Mouse (Mus musculus): ENCODE measurements around the gene Rybp. TPM values are rescaled to one million over a fixed set of nuclear protein-coding genes. Genes with fewer than 3 reads are reported as not detected.

Rybp gene
- polyA plus RNA-seq, 1 experiment from 2014 or later = 17.9 TPM

DNA sequence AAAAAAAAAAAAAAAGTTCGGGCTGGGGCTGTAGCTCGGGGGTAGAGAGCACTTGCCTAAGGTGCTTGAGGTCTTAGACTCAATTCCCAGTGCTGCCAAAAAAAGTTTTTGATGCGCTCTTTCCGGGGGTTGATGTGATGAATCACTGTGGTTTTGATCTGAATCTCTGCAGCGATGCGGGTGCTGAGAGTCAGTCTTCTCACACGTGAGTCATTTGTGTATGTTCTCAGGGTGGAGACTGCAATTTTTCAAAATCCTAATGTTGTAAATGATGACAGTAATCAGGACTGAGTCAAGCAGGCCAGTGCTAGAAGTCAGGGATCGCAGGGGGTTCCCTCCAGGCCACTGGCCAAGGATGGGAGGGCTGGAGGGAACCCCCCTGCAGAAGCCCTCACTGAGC is 26.9 kb upstream of the Rybp start:
- no peak overlapping the region for H3K9ac ChIP-seq
- H3K4me3 ChIP-seq = no peak overlapping the region
- no peak overlapping the region for H3K4me2 ChIP-seq
- H3K36me3 ChIP-seq = no peaks in the 10 kb centered on the region
- H3K27me3 ChIP-seq = peaks cover 4% of the 10 kb centered on the region; the same call in 1 of the 2 replicates
- no peak overlapping the region for H3K27ac ChIP-seq (replicated peaks)
- WGBS = 61% methylated on average over 8 of the region's 8 CpGs
- ATAC-seq (ENCODE audit: low FRiP score, low read depth) = no peak
- H3K9me3 ChIP-seq = no peaks in the 10 kb centered on the region
- H3K4me1 ChIP-seq (replicated peaks) = no peaks in the 10 kb centered on the region

GRCm38 (mm10) chr6:100311167-100311566 is 23.9 kb upstream of the Rybp start:
- Histone ChIP-seq H3K4me3 (no peak overlapping the region), H3K4me2 (no peak overlapping the region), H3K4me1 (replicated peaks) (no peaks in the 10 kb centered on the region), H3K27me3 (peaks cover 4% of the 10 kb centered on the region; the same call in 1 of the 2 replicates), H3K27ac (replicated peaks) (no peak overlapping the region), H3K36me3 (no peaks in the 10 kb centered on the region), H3K9me3 (no peaks in the 10 kb centered on the region), H3K9ac (no peak overlapping the region)
- WGBS = 100% methylated on average over 1 of the region's 1 CpGs
- no peak for ATAC-seq (ENCODE audit: low FRiP score, low read depth)

- Histone ChIP-seq H3K4me1 (replicated peaks) (no peaks in the 10 kb centered on the region), H3K27ac (replicated peaks) (no peak overlapping the region), H3K9me3 (no peaks in the 10 kb centered on the region), H3K9ac (no peak overlapping the region), H3K36me3 (no peaks in the 10 kb centered on the region), H3K27me3 (no peaks in the 10 kb centered on the region), H3K4me2 (no peak overlapping the region), H3K4me3 (no peak overlapping the region)
- no peak for ATAC-seq (ENCODE audit: low FRiP score, low read depth)
- WGBS = 80% methylated on average over 10 of the region's 10 CpGs
Measured at GRCm38 (mm10) chr6:100304831-100305230, 17.5 kb upstream of the Rybp start.

DNA sequence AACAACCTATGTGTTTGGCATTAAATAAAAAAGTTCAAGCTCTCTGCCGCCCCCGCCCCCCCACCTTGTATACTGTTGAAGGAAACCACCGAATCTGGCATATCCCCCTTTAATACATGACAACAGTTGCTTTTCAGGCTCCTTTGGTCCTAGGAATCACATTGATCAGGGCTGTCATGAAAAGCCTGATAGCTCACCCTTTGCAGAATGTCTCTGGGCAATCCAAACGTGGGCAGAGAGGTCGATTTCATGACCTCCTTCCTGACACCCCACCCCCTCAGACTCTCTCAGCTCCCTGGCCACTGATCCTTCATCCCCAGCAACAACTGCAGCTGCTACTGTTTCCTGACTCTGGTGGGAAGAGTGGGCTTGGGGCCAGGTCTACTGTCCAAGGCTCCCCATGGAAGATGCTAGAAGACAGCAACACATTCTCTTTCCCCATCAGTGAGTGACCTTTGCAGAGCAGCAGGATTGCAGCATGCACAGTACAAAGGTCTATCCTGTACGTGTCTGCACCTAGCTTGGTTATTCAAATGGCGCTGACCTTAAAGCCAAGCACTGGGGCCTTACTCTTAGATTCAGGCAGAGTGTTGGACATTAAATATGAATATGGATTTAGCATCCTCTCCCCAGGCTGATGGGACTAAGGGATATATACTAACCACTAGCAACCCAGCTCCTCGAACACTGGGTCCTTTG is 14.3 kb upstream of the Rybp start:
- ATAC-seq (ENCODE audit: low FRiP score, low read depth) = no peak
- Histone ChIP-seq H3K36me3 (no peaks in the 10 kb centered on the region), H3K4me3 (no peak overlapping the region), H3K4me2 (no peak overlapping the region), H3K27me3 (0 out of 2 replicates have a peak, but pooled peaks cover 5% of the 10 kb centered on the region), H3K9me3 (no peaks in the 10 kb centered on the region), H3K4me1 (replicated peaks) (no peaks in the 10 kb centered on the region), H3K9ac (no peak overlapping the region), H3K27ac (replicated peaks) (no peak overlapping the region)
- 53% methylated on average over 8 of the region's 8 CpGs for WGBS

- H3K27me3 ChIP-seq = 0 out of 2 replicates have a peak, but pooled peaks cover 7% of the 10 kb centered on the region
Measured at GRCm38 (mm10) chr6:100300831-100301230, 13.5 kb upstream of the Rybp start.

GRCm38 (mm10) chr6:100298945-100299344 is 11.7 kb upstream of the Rybp start:
- Histone ChIP-seq H3K4me2 (no peak overlapping the region), H3K36me3 (no peaks in the 10 kb centered on the region), H3K4me1 (replicated peaks) (no peaks in the 10 kb centered on the region), H3K27ac (replicated peaks) (no peak overlapping the region), H3K27me3 (0 out of 2 replicates have a peak, but pooled peaks cover 7% of the 10 kb centered on the region), H3K4me3 (no peak overlapping the region), H3K9ac (no peak overlapping the region), H3K9me3 (no peaks in the 10 kb centered on the region)
- ATAC-seq (ENCODE audit: low FRiP score, low read depth) = no peak
- whole genome bisulfite sequencing = 46% methylated on average over 4 of the region's 4 CpGs

More at GRCm38 (mm10) chr6:100300831-100301230, 13.5 kb upstream of the Rybp start:
- Histone ChIP-seq H3K27ac (replicated peaks) (no peak overlapping the region), H3K9ac (no peak overlapping the region), H3K4me1 (replicated peaks) (no peaks in the 10 kb centered on the region), H3K4me2 (no peak overlapping the region), H3K4me3 (no peak overlapping the region), H3K36me3 (no peaks in the 10 kb centered on the region), H3K9me3 (no peaks in the 10 kb centered on the region)
- ATAC-seq (ENCODE audit: low FRiP score, low read depth) = no peak
- WGBS = 37% methylated on average over 3 of the region's 3 CpGs

GRCm38 (mm10) chr6:100297536-100297935 is 10.3 kb upstream of the Rybp start:
- no peaks in the 10 kb centered on the region for H3K9me3 ChIP-seq
- no peak overlapping the region for H3K4me2 ChIP-seq
- no peak overlapping the region for H3K9ac ChIP-seq
- 0 out of 2 replicates have a peak, but pooled peaks cover 7% of the 10 kb centered on the region for H3K27me3 ChIP-seq
- WGBS = 93% methylated on average over 8 of the region's 8 CpGs
- H3K4me1 ChIP-seq (replicated peaks) = no peaks in the 10 kb centered on the region
- H3K27ac ChIP-seq (replicated peaks) = no peak overlapping the region
- no peak overlapping the region for H3K4me3 ChIP-seq
- H3K36me3 ChIP-seq = no peaks in the 10 kb centered on the region
- no peak for ATAC-seq (ENCODE audit: low FRiP score, low read depth)

DNA sequence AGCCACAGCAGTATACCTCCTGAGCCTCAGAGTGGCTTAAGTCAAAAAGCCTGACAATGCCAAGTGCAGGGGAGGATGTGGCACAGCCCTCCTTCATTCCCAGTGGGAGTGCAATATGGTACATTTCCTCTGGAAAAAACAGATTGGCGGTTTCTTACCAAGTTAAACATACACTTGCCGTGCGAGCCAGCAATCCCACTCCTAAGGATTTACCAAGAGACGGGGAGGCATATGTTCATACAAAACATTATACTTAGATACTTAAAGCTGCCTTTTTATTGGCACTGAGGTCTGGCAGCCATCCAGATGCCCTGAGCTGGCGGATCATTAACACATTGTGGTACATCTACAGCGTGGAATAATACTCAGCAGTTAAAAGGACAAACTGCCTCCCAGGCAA is 5.1 kb upstream of the Rybp start:
- H3K4me2 ChIP-seq = no peak overlapping the region
- peaks cover 24% of the 10 kb centered on the region for H3K27me3 ChIP-seq
- H3K4me3 ChIP-seq = no peak overlapping the region
- 78% methylated on average over 6 of the region's 6 CpGs for WGBS
- H3K27ac ChIP-seq (replicated peaks) = no peak overlapping the region
- H3K9ac ChIP-seq = no peak overlapping the region
- H3K36me3 ChIP-seq = no peaks in the 10 kb centered on the region
- ATAC-seq (ENCODE audit: low FRiP score, low read depth) = no peak
- no peaks in the 10 kb centered on the region for H3K9me3 ChIP-seq
- peaks cover 9% of the 10 kb centered on the region for H3K4me1 ChIP-seq (replicated peaks)

DNA sequence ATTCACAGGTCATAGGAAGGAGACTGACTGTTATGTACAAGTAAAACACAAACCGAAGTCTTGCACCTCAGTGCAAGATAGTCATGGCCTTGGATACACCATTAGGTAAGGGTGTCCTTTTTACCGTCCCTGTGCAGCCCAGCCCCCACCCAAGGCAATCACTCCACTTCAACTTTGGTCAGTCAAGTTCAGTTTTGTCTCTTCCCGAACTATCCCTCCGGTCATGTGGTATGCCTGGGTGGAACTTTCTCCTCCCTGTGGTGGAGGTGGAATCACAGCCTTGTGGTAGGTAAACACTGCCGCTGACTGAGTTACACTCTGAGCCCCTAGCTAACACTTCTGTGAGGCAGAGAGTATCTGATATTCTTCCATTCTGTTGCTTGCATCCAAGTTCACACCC is 1.8 kb upstream of the Rybp start:
- H3K27me3 ChIP-seq = peaks cover 19% of the 10 kb centered on the region
- H3K36me3 ChIP-seq = no peaks in the 10 kb centered on the region
- peaks cover 29% of the 10 kb centered on the region for H3K4me1 ChIP-seq (replicated peaks)
- WGBS = 85% methylated on average over 5 of the region's 5 CpGs
- H3K9me3 ChIP-seq = no peaks in the 10 kb centered on the region
- H3K4me2 ChIP-seq = no peak overlapping the region
- H3K27ac ChIP-seq (replicated peaks) = no peak overlapping the region
- H3K4me3 ChIP-seq = no peak overlapping the region
- no peak for ATAC-seq (ENCODE audit: low FRiP score, low read depth)
- H3K9ac ChIP-seq = no peak overlapping the region

DNA sequence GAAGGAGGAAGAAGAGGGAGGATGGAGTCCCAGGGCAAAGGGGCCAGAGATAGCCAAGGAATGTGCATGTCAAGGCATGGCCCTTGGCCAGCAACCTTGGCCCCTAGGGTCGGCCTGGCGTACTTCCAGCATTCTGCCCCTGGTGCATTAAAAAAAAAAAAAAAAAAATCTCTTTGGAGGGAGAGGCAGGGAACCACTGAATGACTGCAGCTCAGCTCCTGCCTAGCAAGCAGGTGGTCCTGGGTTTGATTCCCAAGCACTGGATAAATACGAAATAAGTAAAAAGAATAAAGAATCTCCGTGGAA is 1.4 kb upstream of the Rybp start:
- no peaks in the 10 kb centered on the region for H3K9me3 ChIP-seq
- 61% methylated on average over 4 of the region's 4 CpGs for WGBS
- no peaks in the 10 kb centered on the region for H3K36me3 ChIP-seq
- H3K27ac ChIP-seq (replicated peaks) = no peak overlapping the region
- peak overlapping the region; percentile 84 for H3K4me2 ChIP-seq
- H3K4me1 ChIP-seq (replicated peaks) = peaks cover 33% of the 10 kb centered on the region
- no peak overlapping the region for H3K4me3 ChIP-seq
- no peak for ATAC-seq (ENCODE audit: low FRiP score, low read depth)
- no peak overlapping the region for H3K9ac ChIP-seq
- H3K27me3 ChIP-seq = peaks cover 19% of the 10 kb centered on the region

- H3K36me3 ChIP-seq = no peaks in the 10 kb centered on the region
- H3K9ac ChIP-seq = peak overlapping the region; percentile 76
- 2% methylated on average over 23 of the region's 23 CpGs for WGBS
- peaks cover 38% of the 10 kb centered on the region for H3K4me1 ChIP-seq (replicated peaks)
- H3K9me3 ChIP-seq = no peaks in the 10 kb centered on the region
- H3K27ac ChIP-seq (replicated peaks) = peak overlapping the region; percentile 80
- peak overlapping the region; percentile 63 for H3K4me3 ChIP-seq
- peaks cover 19% of the 10 kb centered on the region for H3K27me3 ChIP-seq
- ATAC-seq (ENCODE audit: low FRiP score, low read depth) = peak; percentile 27
- H3K4me2 ChIP-seq = peak overlapping the region; percentile 84
Measured at GRCm38 (mm10) chr6:100288016-100288729, 888 bp upstream of the Rybp start.

DNA sequence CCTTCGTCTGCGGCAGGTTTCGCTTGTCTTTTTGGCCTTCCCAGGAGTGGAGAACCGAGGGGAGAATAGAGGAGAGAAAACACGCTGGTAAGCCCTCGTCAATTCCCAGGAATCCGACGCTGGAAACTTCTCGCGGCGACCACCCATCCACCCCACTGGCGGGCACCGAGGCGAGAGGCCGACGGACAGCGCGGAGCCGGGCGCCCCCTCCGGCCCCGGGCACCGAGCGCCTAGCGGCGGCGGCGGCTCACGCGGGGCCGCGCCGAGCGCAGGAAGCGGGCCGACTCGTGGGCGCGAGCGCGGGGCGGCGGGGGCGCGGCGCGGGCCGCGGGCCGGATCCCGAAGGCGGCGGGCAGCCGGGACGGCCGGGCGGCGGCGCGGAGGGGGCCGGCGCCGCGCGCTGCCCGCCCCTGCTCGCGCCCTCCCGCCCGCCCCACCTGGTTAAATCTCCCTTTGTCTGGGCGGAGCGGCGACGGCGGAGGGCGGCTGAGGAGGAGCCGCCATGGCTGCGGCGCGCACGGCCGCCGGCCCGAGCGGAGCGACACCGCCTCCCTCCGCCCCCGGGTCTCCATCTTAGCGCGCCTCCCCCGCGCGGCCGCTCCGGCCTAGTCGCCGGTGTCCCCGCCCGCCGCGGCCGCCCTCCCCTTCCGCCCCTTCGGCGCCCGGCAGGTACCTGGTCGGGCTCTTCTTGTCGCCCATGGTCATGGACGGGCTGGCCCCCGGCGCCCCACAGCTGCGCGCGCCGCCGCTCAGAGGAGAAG is 532 bp downstream of the Rybp start:
- no peaks in the 10 kb centered on the region for H3K9me3 ChIP-seq
- no peaks in the 10 kb centered on the region for H3K36me3 ChIP-seq
- peaks cover 39% of the 10 kb centered on the region for H3K4me1 ChIP-seq (replicated peaks)
- under 1% methylated on average over 102 of the region's 117 CpGs for WGBS
- peak overlapping the region; percentile 95 for H3K27ac ChIP-seq (replicated peaks)
- peak; percentile 72 for ATAC-seq (ENCODE audit: low FRiP score, low read depth)
- H3K4me3 ChIP-seq = peak overlapping the region; percentile 63
- peak overlapping the region; percentile 76 for H3K9ac ChIP-seq
- peak overlapping the region; percentile 76 for H3K4me2 ChIP-seq
- H3K27me3 ChIP-seq = peaks cover 19% of the 10 kb centered on the region

All from hindbrain, embryonic 15.5 days (tissue).